Mouse (Mus musculus) liver, adult (tissue): ENCODE data around the gene Krtap1-3.
"Not testable (repeated sequence)": the region's sequence is repeated elsewhere in the genome, so short reads cannot be mapped to it uniquely, and the experiment has no call there.

Experiments used
- GATA4 ChIP-seq: IDR thresholded peaks from 2 replicates; pipeline ENCODE4 v1.6.1; 2014; ENCODE audit warnings: mild to moderate bottlenecking, low read length; ENCODE audit not compliant: insufficient replicate concordance

The Krtap1-3 gene

DNA sequence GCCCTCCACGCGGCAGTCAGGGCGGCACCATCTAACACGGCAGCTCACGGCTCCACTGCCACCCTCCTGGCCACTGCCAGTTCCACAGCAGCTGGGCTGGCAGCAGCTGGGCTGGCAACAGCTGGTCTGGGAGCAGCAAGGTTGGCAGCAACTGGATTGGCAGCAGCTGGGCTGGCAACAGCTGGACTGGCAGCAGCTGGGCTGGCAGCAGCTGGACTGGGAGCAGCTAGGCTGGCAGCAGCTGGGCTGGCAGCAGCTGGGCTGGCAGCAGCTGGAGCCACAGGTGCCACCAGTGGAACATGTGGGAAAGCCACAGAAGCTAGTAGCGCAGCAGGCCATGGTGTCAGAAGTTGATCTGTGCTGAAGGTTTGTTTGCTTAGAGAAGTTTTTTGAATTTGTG, at the start of gene Krtap1-3:
Krtap1-3 (minus strand) TSS at position 359 of the 400 bp plus-strand sequence.
- no peak for TF ChIP-seq GATA4

DNA sequence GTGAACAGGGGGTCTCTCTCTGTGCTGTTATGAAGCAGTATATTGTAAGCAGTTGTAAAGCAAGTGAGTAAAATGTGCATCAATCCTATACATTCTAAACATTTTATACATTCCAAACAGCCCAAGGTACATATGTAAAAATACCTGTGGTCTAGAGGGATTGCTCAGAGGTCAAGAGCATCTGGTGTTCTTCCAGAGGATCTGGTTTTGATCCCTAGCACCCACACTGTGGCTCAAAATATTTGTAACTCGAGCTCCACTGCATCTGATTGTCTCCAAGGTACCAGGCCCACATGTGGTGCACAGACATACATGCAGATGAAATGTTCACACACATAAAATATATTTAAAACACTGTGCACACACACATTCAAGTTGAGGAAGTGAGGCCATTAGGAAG, 49.8 kb upstream of the Krtap1-3 start:
- TF ChIP-seq GATA4 = no peak

DNA sequence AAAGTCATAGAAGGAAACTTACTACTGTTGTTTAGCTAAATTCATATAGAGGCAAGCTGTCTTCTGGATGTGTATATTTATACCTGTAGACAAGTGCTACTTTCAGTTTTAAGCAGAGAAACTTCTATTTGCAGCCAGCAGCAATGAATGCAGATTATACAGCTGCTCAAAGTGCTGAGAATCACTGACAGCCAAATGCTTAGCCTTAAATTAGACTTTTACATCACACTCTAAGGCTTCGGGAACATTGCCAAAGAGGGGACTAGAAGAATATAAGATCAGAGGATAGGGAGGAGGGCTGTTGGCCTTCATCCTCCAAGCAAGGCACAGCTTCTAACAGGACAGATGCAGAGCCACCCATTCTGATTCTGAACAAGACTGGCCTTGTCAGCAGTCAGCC, 45.9 kb upstream of the Krtap1-3 start:
- no peak for TF ChIP-seq GATA4

DNA sequence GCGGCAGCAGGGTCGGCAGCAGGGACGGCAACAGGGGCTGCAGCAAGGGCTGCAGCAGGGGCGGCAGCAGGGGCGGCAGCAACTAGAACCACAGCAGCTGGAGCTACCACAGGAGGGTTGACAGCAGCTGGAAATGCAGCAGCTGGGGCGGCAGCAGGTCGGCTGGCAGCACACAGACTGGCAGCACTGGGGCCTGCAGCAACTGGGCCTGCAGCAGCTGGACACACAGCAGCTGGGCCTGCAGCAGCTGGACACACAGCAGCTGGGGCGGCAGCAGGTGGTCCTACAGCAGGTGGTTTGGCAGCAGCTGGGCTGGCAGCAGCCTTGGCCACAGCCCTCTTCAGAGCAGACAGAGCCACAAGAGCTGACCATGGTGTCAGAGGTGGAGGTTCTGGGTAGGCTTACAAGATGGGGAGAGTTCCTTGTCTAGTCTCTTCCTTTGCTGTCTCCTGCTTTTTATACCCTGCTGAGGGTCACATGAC, 43.6 kb upstream of the Krtap1-3 start, which contains the start of gene Krtap4-2:
Krtap4-2 (minus strand) TSS at position 432 of the 482 bp plus-strand sequence.
- no peak for TF ChIP-seq GATA4

DNA sequence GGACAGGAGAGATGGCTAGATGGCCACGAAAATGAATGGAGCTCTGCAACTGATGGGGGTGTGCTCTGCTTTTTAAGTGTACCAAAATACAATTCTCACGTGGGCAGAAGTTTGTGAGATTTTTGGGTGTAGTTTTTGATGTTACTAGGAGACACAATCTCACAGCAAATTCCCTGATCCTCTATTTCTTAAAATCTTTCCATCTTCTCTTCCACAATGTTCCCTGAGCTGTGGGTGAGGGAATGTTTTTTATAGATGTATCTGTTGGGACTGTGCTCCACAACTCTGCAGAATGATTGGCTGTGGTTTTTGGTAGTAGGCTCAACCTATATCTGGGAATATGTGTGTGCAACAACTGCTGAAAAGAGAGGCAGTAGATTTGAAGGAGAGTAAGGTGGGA, 42.2 kb upstream of the Krtap1-3 start:
- no peak for TF ChIP-seq GATA4

DNA sequence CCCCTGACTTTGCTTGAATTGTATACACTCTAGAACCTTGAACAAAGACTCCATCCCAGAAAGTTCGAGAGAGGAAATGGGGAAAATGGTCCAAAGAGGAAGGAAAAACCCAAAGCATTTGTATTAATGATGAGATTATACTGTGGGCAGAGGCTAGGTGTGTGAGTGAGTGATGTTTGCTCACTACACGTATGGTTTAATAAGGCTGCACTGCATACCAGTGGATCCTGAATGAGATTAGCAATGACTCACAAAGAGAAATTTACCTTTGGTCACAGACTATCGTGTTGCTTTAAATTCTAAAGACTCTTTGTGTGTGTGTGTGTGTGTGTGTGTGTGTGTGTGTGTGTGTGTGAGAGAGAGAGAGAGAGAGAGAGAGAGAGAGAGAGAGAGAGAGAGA, 39.8 kb upstream of the Krtap1-3 start:
- TF ChIP-seq GATA4 = no peak

DNA sequence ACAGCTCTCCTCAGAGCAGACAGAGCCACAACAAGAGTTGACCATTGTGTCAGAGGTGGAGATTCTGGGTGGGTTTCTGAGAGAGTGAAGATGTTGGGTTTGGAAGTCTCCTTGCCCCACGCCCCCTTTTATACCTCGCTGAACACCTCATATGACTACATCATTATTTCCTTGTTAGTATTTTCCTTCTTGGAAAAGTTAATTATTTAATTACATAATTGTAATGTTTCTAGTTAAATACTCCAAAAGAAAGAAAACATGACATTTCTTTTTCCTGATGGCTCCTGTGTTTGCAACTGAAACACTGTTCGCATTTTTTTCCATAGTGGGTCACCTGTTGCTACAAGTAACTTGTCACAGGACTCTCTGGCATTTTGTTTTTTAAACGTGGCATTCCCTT, 37.0 kb upstream of the Krtap1-3 start, which contains the start of gene Krtap4-1:
Krtap4-1 (minus strand) TSS at position 101 of the 400 bp plus-strand sequence.
- TF ChIP-seq GATA4 = no peak

DNA sequence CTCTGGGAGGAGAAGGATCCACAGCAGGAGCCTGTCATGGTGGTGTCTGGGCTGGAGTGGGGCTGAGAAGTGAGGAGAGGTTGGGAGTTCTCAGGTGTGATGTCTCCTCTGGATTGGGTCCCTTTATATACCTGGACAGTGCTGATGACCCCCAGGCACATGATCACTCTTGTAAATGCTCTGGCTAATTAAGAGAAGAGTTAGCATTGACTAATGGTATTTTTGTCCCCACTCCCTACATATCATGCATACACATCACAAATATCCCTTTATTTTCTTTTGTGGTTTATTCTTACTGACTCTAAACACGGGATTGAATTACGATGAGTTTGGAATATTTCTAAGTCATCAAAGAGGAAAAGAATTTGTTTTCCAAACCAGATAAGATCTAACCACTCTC, 29.2 kb upstream of the Krtap1-3 start, which contains the start of gene Gm11562:
Gm11562 (minus strand) TSS at position 101 of the 400 bp plus-strand sequence.
- TF ChIP-seq GATA4 = no peak

DNA sequence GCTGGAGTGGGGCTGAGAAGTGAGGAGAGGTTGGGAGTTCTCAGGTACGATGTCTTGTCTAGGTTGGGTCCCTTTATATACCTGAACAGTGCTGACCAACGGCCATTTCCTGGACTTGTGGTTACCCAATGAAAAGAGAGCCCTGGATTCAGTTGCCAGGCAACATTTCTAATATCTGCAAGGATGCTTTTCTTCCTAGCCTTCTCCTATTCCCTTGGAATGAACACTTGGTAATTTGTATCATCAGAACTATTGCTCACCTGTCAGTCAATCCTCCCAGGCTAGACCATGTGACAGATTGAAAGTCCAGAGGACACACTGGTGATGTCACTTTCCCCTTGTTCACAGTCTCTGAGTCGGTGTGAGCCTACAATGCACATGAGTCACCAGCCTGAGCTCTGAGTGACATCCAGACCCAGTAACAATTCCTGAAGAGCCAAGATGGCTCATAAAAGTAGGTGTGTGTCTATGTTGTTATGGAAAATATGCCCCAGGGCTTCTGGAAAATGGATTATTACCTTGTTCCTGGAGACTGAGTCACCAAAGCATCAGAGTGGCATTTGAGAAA, 23.7 kb upstream of the Krtap1-3 start, which contains the start of gene Krtap2-4:
Krtap2-4 (minus strand) TSS at position 51 of the 568 bp plus-strand sequence.
- TF ChIP-seq GATA4 = no peak

DNA sequence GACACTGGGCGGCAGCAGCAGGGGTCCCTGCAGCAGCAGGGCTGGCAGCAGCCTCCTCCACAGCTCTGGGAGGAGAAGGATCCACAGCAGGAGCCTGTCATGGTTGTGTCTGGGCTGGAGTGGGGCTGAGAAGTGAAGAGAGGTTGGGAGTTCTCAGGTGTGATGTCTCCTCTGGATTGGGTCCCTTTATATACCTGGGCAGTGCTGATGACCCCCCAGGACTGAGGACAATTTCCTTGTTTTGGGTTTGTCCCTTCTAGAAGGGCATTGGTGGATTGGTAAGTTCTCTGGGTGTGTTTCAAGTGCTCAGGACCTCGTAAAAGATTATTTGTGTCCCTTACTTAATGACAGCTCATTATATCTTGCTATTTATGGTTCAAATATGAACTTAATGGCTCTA, 18.9 kb upstream of the Krtap1-3 start, which contains the start of gene Gm11937:
Gm11937 (minus strand) TSS at position 101 of the 400 bp plus-strand sequence.
- TF ChIP-seq GATA4 = not testable (repeated sequence)

DNA sequence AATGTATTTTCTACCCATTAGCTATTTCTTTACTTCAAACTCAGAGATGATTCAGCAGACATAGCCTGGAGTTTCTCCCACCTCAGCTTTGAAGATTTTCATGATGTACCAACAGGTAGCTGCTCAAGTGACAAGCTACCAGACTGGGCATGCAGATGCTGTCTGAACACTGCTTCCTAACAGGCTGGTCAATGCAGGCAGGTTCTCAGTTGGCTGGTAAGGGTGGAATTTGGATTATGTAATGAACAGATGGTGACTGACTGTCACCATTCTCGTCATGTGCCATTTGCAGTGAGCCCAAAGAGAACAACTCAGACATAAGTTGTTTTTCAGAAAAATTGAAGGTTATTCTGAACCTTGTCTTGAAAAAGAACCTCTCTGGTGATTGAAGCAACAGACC, 18.0 kb upstream of the Krtap1-3 start:
- no peak for TF ChIP-seq GATA4

DNA sequence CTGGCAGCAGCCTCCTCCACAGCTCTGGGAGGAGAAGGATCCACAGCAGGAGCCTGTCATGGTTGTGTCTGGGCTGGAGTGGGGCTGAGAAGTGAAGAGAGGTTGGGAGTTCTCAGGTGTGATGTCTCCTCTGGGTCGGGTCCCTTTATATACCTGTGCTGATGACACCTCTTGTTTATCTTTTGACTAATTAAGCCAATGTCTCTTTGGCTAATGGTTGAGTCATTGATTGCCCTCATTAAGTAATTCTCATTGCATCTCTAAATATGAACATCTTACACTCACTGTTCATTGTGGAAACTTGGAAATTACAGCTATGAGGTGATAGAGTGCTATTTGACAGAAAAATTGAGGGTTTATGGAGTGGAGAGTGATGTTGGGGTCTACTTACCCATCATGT, 12.1 kb upstream of the Krtap1-3 start, which contains the start of gene Gm11938:
Gm11938 (minus strand) TSS at position 101 of the 400 bp plus-strand sequence.
- not testable (repeated sequence) for TF ChIP-seq GATA4

DNA sequence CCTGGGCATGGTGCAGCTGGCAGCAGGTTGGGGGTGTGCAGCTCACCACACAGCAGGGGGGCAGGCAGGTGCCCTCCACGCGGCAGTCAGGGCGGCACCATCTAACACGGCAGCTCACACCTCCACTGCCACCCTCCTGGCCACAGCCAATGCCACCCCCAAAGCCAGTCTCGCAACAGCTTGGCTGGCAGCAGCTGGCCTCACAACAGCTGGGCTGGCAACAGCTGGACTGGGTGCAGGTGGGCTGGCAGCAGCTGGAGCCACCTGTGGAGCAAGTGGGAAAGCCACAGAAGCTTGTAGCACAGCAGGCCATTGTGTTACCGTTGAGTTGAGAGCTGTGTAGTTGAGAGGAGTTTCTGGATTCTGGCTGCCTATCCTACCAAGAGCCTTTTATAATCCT, 6.6 kb upstream of the Krtap1-3 start, which contains the start of gene Krtap9-3:
Krtap9-3 (minus strand) TSS at position 364 of the 400 bp plus-strand sequence.
- not testable (repeated sequence) for TF ChIP-seq GATA4

DNA sequence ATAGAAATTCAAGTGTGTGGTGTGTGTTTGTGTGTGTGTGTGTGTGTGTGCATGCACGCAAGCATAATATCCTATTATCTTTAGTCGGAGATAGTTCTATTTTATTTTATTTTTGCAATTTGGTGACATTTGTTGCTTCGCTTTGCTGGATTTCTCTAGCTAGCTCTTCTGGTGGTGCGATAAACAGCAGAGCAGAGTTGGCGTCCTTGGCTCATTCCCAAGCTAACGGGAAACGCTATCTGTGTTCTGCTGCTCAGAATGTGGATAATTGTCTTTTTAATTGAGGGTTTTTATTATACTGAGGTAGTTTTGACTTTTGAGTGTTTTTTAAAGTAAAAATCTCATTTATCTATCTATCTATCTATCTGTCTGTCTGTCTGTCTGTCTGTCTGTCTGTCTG, 6.0 kb downstream of the Krtap1-3 start:
- TF ChIP-seq GATA4 = no peak

DNA sequence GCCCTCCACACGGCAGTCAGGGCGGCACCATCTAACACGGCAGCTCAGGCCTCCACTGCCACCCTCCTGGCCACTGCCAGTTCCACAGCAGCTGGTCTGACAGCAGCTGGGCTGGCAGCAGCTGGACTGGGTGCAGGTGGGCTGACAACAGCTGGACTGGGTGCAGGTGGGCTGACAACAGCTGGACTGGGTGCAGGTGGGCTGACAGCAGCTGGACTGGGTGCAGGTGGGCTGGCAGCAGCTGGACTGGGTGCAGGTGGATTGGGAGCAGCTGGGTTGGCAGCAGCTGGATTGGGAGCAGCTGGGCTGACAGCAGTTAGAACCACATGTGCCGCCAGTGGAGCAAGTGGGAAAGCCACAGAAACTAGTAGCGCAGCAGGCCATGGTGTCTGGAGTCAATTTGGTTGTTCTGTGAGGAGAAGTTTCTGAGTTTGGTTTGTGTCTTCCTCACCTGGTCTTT, 7.9 kb downstream of the Krtap1-3 start, which contains the start of gene Krtap1-4:
Krtap1-4 (minus strand) TSS at position 410 of the 460 bp plus-strand sequence.
- TF ChIP-seq GATA4 = no peak

DNA sequence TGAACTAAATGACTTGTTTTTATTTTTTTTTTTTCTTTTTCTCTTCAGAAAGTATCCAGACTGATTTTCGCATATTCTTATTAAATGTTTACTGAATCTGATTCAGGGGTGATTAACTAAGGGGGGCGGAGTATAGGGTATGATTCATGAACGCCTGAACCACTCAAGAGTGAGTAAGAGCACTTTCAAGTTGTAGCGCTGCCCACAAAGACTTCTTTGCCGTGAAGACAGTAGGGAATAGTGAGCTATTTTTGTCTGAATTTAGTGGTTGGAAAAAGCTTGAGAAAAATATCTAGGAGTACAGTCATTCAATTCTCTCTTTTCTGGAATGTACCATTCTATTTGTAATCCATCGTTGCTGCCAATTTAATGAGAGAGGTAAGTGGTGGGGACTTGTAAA, 9.6 kb downstream of the Krtap1-3 start:
- no peak for TF ChIP-seq GATA4
